15 mouse cellular contexts compared by ENCODE assay signal in genomic region chr1:92772784-92773113, GRCm38 (mm10). TPM values are rescaled to one million over a fixed set of nuclear protein-coding genes. Genes with fewer than 3 reads are reported as not detected.
DNase-seq lines count a peak whose midpoint lies in the region; ATAC-seq lines count a peak whose summit lies in the region.
"Had no signal": no experiment of that assay in that cellular context is flagged by ENCODE, and none has a peak within 500 bp of the region (broad histone marks: within the 10 kb centered on the region; RNA-seq: fewer than 3 reads in every experiment).

No protein-coding gene starts in this region.

- H3K4me3 ChIP-seq in heart, embryonic 11.5 days (ENCODE audit: low read depth, low read length): no peak overlapping the region
- no peak overlapping the region for H3K4me3 ChIP-seq in embryonic facial prominence, embryonic 10.5 days
- no peak overlapping the region for H3K4me3 ChIP-seq in forebrain, embryonic 13.5 days
- no peak overlapping the region for H3K4me3 ChIP-seq in midbrain, embryonic 12.5 days
- H3K4me3 ChIP-seq: left cerebral cortex, adult 2 months; liver, embryonic 15.5 days had no signal

- H3K4me2 ChIP-seq in heart, embryonic 11.5 days: peak overlapping the region; percentile 6
- no peak overlapping the region for H3K4me2 ChIP-seq in forebrain, embryonic 13.5 days
- no peak overlapping the region; the same call in 1 of the 2 replicates for H3K4me2 ChIP-seq in midbrain, embryonic 12.5 days (replicated peaks)
- H3K4me2 ChIP-seq: liver, embryonic 15.5 days had no signal

- H3K4me1 ChIP-seq in heart, embryonic 11.5 days (ENCODE audit: control insufficient read depth, insufficient read depth, low read length): peaks cover 46% of the 10 kb centered on the region
- peaks cover 63% of the 10 kb centered on the region for H3K4me1 ChIP-seq in embryonic facial prominence, embryonic 10.5 days
- peaks cover 48% of the 10 kb centered on the region for H3K4me1 ChIP-seq in forebrain, embryonic 13.5 days
- H3K4me1 ChIP-seq in midbrain, embryonic 12.5 days: peaks cover 33% of the 10 kb centered on the region

- no peaks in the 10 kb centered on the region for H3K36me3 ChIP-seq in heart, embryonic 11.5 days (ENCODE audit: control insufficient read depth, insufficient read depth, low read length)
- H3K36me3 ChIP-seq in embryonic facial prominence, embryonic 10.5 days (replicated peaks): no peaks in the 10 kb centered on the region
- H3K36me3 ChIP-seq in forebrain, embryonic 13.5 days (ENCODE audit: poor library complexity, severe bottlenecking): no peaks in the 10 kb centered on the region
- H3K36me3 ChIP-seq in midbrain, embryonic 12.5 days: no peaks in the 10 kb centered on the region
- H3K36me3 ChIP-seq: G1E; liver, embryonic 15.5 days had no signal

- peaks cover 46% of the 10 kb centered on the region for H3K27me3 ChIP-seq in heart, embryonic 11.5 days (ENCODE audit: control insufficient read depth, insufficient read depth, low read length)
- no peaks in the 10 kb centered on the region for H3K27me3 ChIP-seq in embryonic facial prominence, embryonic 10.5 days (replicated peaks; ENCODE audit: low read depth, poor library complexity, severe bottlenecking)
- no peaks in the 10 kb centered on the region for H3K27me3 ChIP-seq in forebrain, embryonic 13.5 days
- H3K27me3 ChIP-seq in midbrain, embryonic 12.5 days: 0 out of 2 replicates have a peak, but pooled peaks cover 8% of the 10 kb centered on the region
- H3K27me3 ChIP-seq: liver, embryonic 15.5 days had no signal

- 27% methylated on average over 10 of the region's 10 CpGs for WGBS in heart, embryonic 11.5 days (ENCODE audit: insufficient replicate concordance)
- 50% methylated on average over 10 of the region's 10 CpGs for whole genome bisulfite sequencing in embryonic facial prominence, embryonic 10.5 days
- 35% methylated on average over 10 of the region's 10 CpGs for whole genome bisulfite sequencing in forebrain, embryonic 13.5 days
- WGBS in midbrain, embryonic 12.5 days: 26% methylated on average over 10 of the region's 10 CpGs

- H3K9me3 ChIP-seq in heart, embryonic 11.5 days (replicated peaks; ENCODE audit: control insufficient read depth, low read length): no peaks in the 10 kb centered on the region
- H3K9me3 ChIP-seq in embryonic facial prominence, embryonic 10.5 days: no peaks in the 10 kb centered on the region
- H3K9me3 ChIP-seq in forebrain, embryonic 13.5 days (replicated peaks): no peaks in the 10 kb centered on the region
- no peaks in the 10 kb centered on the region for H3K9me3 ChIP-seq in midbrain, embryonic 12.5 days
- H3K9me3 ChIP-seq: G1E; liver, embryonic 15.5 days had no signal

- no peak for DNase-seq in heart, adult 18-20 months
- DNase-seq in embryonic facial prominence, embryonic 10.5 days (ENCODE audit: low spot score): no peak
- DNase-seq in adipocyte (ENCODE audit: low spot score): no peak
- no peak for DNase-seq in right cerebral cortex, postnatal 25 days
- no peak for DNase-seq in layer of hippocampus, postnatal 14 days (ENCODE audit: low spot score in 2 of 2)
- DNase-seq: cerebellum, adult 9-10 months; kidney, postnatal 25 days; lung, postnatal 4 days had no signal

- 0 out of 2 replicates have a peak overlapping the region, but pooled peaks have one; percentile 29 for H3K27ac ChIP-seq in heart, embryonic 11.5 days (ENCODE audit: low read depth, low read length)
- H3K27ac ChIP-seq in embryonic facial prominence, embryonic 10.5 days (replicated peaks): peak overlapping the region; percentile 80
- 0 out of 2 replicates have a peak overlapping the region, but pooled peaks have one; percentile 22 for H3K27ac ChIP-seq in forebrain, embryonic 13.5 days
- H3K27ac ChIP-seq in midbrain, embryonic 12.5 days (replicated peaks): peak overlapping the region; percentile 68
- H3K27ac ChIP-seq: left cerebral cortex, adult 2 months; liver, embryonic 15.5 days had no signal

- no peak overlapping the region for H3K9ac ChIP-seq in heart, embryonic 11.5 days (ENCODE audit: low read depth, low read length)
- H3K9ac ChIP-seq in forebrain, embryonic 13.5 days: no peak overlapping the region
- H3K9ac ChIP-seq in midbrain, embryonic 12.5 days (replicated peaks): no peak overlapping the region
- H3K9ac ChIP-seq: liver, embryonic 15.5 days had no signal

- no peak for ATAC-seq in heart, embryonic 11.5 days (replicated peaks; ENCODE audit: insufficient number of reproducible peaks, low FRiP score, low TSS enrichment)
- ATAC-seq in forebrain, embryonic 13.5 days: no peak; the same call in 1 of the 2 replicates
- peak; percentile 83 for ATAC-seq in midbrain, embryonic 12.5 days (ENCODE audit: low FRiP score, low read depth)
- ATAC-seq: inflammation-experienced regulatory T-cells, adult 6 months had no signal

RNA-seq across cellular contexts. Expression of gene Gpc1, which starts 58.7 kb away (rescaled TPM):
- polyA plus RNA-seq in heart, embryonic 11.5 days (2014; fragmentation: Nextera tagmentation; extraction: Ambion mirVana): 25.9 and 34.3 TPM in 2 replicates
- total RNA-seq in heart, adult 18-20 months (2021): 100 to 1,000 TPM; 467 to 480 TPM
- polyA plus RNA-seq in embryonic facial prominence, embryonic 10.5 days (2016; fragmentation: Nextera tagmentation; extraction: Ambion mirVana): 84.1 and 89.0 TPM in 2 replicates
- 115 and 117 TPM in 2 replicates for polyA plus RNA-seq in forebrain, embryonic 13.5 days (2015; fragmentation: Nextera tagmentation; extraction: Ambion mirVana)
- 82.4 and 89.5 TPM in 2 replicates for polyA plus RNA-seq in midbrain, embryonic 12.5 days (2016; fragmentation: Nextera tagmentation; extraction: Ambion mirVana)
- 100 to 1,000 TPM; 140 to 150 TPM for total RNA-seq in layer of hippocampus, postnatal 14 days (2021)
- polyA plus RNA-seq: G1E had no signal

Comparison
In these comparisons a context has a peak if more than half of its experiments do, and no peak if none do; other contexts are left out.
1. H3K27ac ChIP-seq: peak in every context shown above with its lines; median percentile 80 in embryonic facial prominence, embryonic 10.5 days; 68 in midbrain, embryonic 12.5 days; 29 in heart, embryonic 11.5 days; 22 in forebrain, embryonic 13.5 days.